Comparison of ENCODE assay signal across 19 mouse cellular contexts in genomic region chr1:151140956-151141355, GRCm38 (mm10). TPM values are rescaled to one million over a fixed set of nuclear protein-coding genes. Genes with fewer than 3 reads are reported as not detected.
"Had no signal": no experiment of that assay in that cellular context is flagged by ENCODE, and none has a peak within 500 bp of the region (broad histone marks: within the 10 kb centered on the region; RNA-seq: fewer than 3 reads in every experiment).

No protein-coding gene starts in this region.

- H3K4me1 ChIP-seq: midbrain, embryonic 12.5 days; neural tube, embryonic 13.5 days had no signal

- H3K27me3 ChIP-seq: midbrain, embryonic 12.5 days; neural tube, embryonic 13.5 days had no signal

- H3K36me3 ChIP-seq: midbrain, embryonic 12.5 days; neural tube, embryonic 13.5 days had no signal

- H3K4me2 ChIP-seq: midbrain, embryonic 12.5 days; neural tube, embryonic 13.5 days had no signal

- ATAC-seq: midbrain, embryonic 16.5 days had no signal

- H3K4me3 ChIP-seq: midbrain, embryonic 12.5 days; neural tube, embryonic 13.5 days had no signal

- DNase-seq: kidney, postnatal 10 days; kidney, postnatal 4 days; left cerebral cortex, postnatal 4 days; lung, adult 18-20 months; retina, postnatal 1 day; thymus, postnatal 36 days had no signal

- H3K9me3 ChIP-seq: midbrain, embryonic 12.5 days; neural tube, embryonic 13.5 days had no signal

- H3K27ac ChIP-seq: liver, embryonic 14.5 days; midbrain, embryonic 12.5 days; neural tube, embryonic 13.5 days had no signal

- H3K9ac ChIP-seq: liver, embryonic 14.5 days; midbrain, embryonic 12.5 days; neural tube, embryonic 13.5 days had no signal

RNA-seq across cellular contexts. Expression of gene Gm47985, which starts 41.4 kb away (rescaled TPM):
- total RNA-seq: layer of hippocampus, postnatal 14 days; left cerebral cortex, adult 18-20 months; left cerebral cortex, postnatal 10 days; left cerebral cortex, postnatal 4 days; liver, adult 2 months had no signal
- polyA plus RNA-seq: liver, adult 2 months; midbrain, embryonic 16.5 days; thymus, postnatal 0 days had no signal

RNA-seq across cellular contexts. Expression of gene Gm8947, which starts 51.2 kb away (rescaled TPM):
- total RNA-seq: layer of hippocampus, adult 8-10 months; layer of hippocampus, postnatal 14 days; left cerebral cortex, adult 18-20 months; left cerebral cortex, postnatal 10 days; left cerebral cortex, postnatal 4 days; liver, adult 2 months; megakaryocyte-erythroid progenitor cell, adult 5-6 weeks had no signal
- polyA plus RNA-seq: liver, adult 2 months; lung, embryonic 16.5 days; midbrain, embryonic 12.5 days; midbrain, embryonic 16.5 days; neural tube, embryonic 13.5 days; thymus, postnatal 0 days had no signal

RNA-seq across cellular contexts. Expression of gene Gm47995, which starts 57.3 kb away (rescaled TPM):
- total RNA-seq: layer of hippocampus, adult 8-10 months; layer of hippocampus, postnatal 14 days; left cerebral cortex, adult 18-20 months; left cerebral cortex, postnatal 10 days; left cerebral cortex, postnatal 4 days; liver, adult 2 months had no signal
- polyA plus RNA-seq: liver, adult 2 months; lung, embryonic 16.5 days; midbrain, embryonic 12.5 days; midbrain, embryonic 16.5 days; neural tube, embryonic 13.5 days; stomach, embryonic 16.5 days; thymus, postnatal 0 days had no signal
